Mouse (Mus musculus) kidney, postnatal 0 days (tissue): Measurements from ENCODE around the gene Olfr837. TPM values are rescaled to one million over a fixed set of nuclear protein-coding genes. Genes with fewer than 3 reads are reported as not detected.
"Not testable (repeated sequence)": the region's sequence is repeated elsewhere in the genome, so short reads cannot be mapped to it uniquely, and the experiment has no call there.

ENCODE experiments used
- ATAC-seq: fragments of 200-750 bp; cut with Nextera tagmentation; replicated peaks from 2 replicates; pipeline ENCODE4 v1.8.0; 2017; ENCODE audit warnings: low read depth, moderate number of reproducible peaks, moderate TSS enrichment, moderate library complexity; ENCODE audit not compliant: low FRiP score
- DNase-seq: peaks from one replicate; pipeline ENCODE4 v3.0.0-alpha.2; 2016; ENCODE audit warnings: low spot score
- H3K27ac ChIP-seq: fragments of 300-500 bp; sonication (generic); 2 replicates; pipeline ENCODE4 v1.5.1; 2014; ENCODE audit warnings: mild to moderate bottlenecking
- H3K27me3 ChIP-seq: fragments of 300-500 bp; sonication (generic); 2 replicates; pipeline ENCODE4 v1.6.1; 2014; ENCODE audit warnings: low read length, mixed read lengths; ENCODE audit not compliant: insufficient read depth
- H3K36me3 ChIP-seq: fragments of 300-500 bp; sonication (generic); 2 replicates; pipeline ENCODE4 v1.6.1; 2014; ENCODE audit warnings: low read length, mixed read lengths; ENCODE audit not compliant: insufficient read depth
- H3K4me1 ChIP-seq: fragments of 300-500 bp; sonication (generic); replicated peaks from 2 replicates; pipeline ENCODE4 v1.6.1; 2014; ENCODE audit warnings: antibody characterized with exemption, low read length, mixed read lengths; ENCODE audit not compliant: insufficient read depth
- H3K4me2 ChIP-seq: fragments of 300-500 bp; sonication (generic); 2 replicates; pipeline ENCODE4 v1.6.1; 2014; ENCODE audit warnings: mild to moderate bottlenecking, low read length, moderate library complexity, mixed read lengths
- H3K4me3 ChIP-seq: fragments of 300-500 bp; sonication (generic); replicated peaks from 2 replicates; pipeline ENCODE4 v1.5.1; 2014; ENCODE audit warnings: low read depth, low read length
- H3K9ac ChIP-seq: fragments of 300-500 bp; sonication (generic); 2 replicates; pipeline ENCODE4 v1.6.1; 2014; ENCODE audit warnings: low read depth, low read length
- H3K9me3 ChIP-seq: fragments of 300-500 bp; sonication (generic); replicated peaks from 2 replicates; pipeline ENCODE4 v1.6.1; 2016; ENCODE audit warnings: low read length, inconsistent platforms, mixed read lengths
- CTCF ChIP-seq: IDR thresholded peaks from 2 replicates; pipeline ENCODE4 v1.5.1; 2016; ENCODE audit warnings: antibody characterized with exemption, low read depth, mild to moderate bottlenecking, moderate library complexity
- WGBS: fragments of 180-500 bp; shearing (Covaris S2); extraction: QIAGEN DNeasy Blood & Tissue Kit; methylation state at CpG from one replicate; pipeline ENCODE4 v1.1.7; 2014; 5-methylcytosine and 5-hydroxymethylcytosine counted together
- polyA plus RNA-seq: library from polyadenylated mRNA; unstranded; fragments of >200 nt; fragmentation: Nextera tagmentation; extraction: Ambion mirVana; gene quantifications from 2 replicates; pipeline ENCODE4 v1.2.1, GENCODE M21; 2015

Gene Olfr837
- polyA plus RNA-seq, result not detected in 2 replicates

- H3K27me3 ChIP-seq, result no peaks in the 10 kb centered on the region
- no peaks in the 10 kb centered on the region for H3K9me3 ChIP-seq
- no peak for DNase-seq
- no peak within 1 kb of the TSS for H3K9ac ChIP-seq
- H3K27ac ChIP-seq, result no peak within 1 kb of the TSS
- H3K4me2 ChIP-seq, result no peak within 1 kb of the TSS
- 83% methylated on average over 1 of the region's 1 CpGs for WGBS
- ATAC-seq, result no peak
- no peaks in the 10 kb centered on the region for H3K36me3 ChIP-seq
- no peaks in the 10 kb centered on the region for H3K4me1 ChIP-seq
- TF ChIP-seq CTCF, result no peak
- H3K4me3 ChIP-seq, result no peak within 1 kb of the TSS
Observed at GRCm38 (mm10) chr9:19136017-19136416, at the start of gene Olfr837. Olfr837 (plus strand) TSS chr9:19136317.

- not testable (repeated sequence) for ATAC-seq, DNase-seq, H3K4me1 ChIP-seq, H3K27ac ChIP-seq, H3K36me3 ChIP-seq, H3K9me3 ChIP-seq, H3K4me2 ChIP-seq, H3K9ac ChIP-seq, H3K4me3 ChIP-seq, H3K27me3 ChIP-seq
- 61% methylated on average over 6 of the region's 6 CpGs for WGBS
Observed at GRCm38 (mm10) chr9:19092889-19093753, 43.0 kb upstream of the Olfr837 start.

GRCm38 (mm10) chr9:19097286-19097685, 38.8 kb upstream of the Olfr837 start:
- WGBS, result 89% methylated on average over 4 of the region's 4 CpGs
- no peak for DNase-seq
- Histone ChIP-seq H3K27ac (no peak overlapping the region), H3K4me2 (no peak overlapping the region), H3K9ac (no peak overlapping the region), H3K27me3 (no peaks in the 10 kb centered on the region), H3K36me3 (no peaks in the 10 kb centered on the region), H3K9me3 (no peaks in the 10 kb centered on the region), H3K4me1 (no peaks in the 10 kb centered on the region), H3K4me3 (no peak overlapping the region)
- ATAC-seq, result no peak
- no peak for TF ChIP-seq CTCF

- no peaks in the 10 kb centered on the region for H3K36me3 ChIP-seq
- TF ChIP-seq CTCF, result no peak
- H3K4me3 ChIP-seq, result no peak within 1 kb of the TSS
- ATAC-seq (no peak), DNase-seq (no peak)
- no peak within 1 kb of the TSS for H3K27ac ChIP-seq
- H3K27me3 ChIP-seq, result no peaks in the 10 kb centered on the region
- no peaks in the 10 kb centered on the region for H3K4me1 ChIP-seq
- no peaks in the 10 kb centered on the region for H3K9me3 ChIP-seq
- no peak within 1 kb of the TSS for H3K4me2 ChIP-seq
- no peak within 1 kb of the TSS for H3K9ac ChIP-seq
Observed at GRCm38 (mm10) chr9:19120082-19120481, 16.0 kb upstream of the Olfr837 start, which contains the start of gene Olfr836. Olfr836 (plus strand) TSS chr9:19120382.

GRCm38 (mm10) chr9:19177212-19177611, 41.1 kb downstream of the Olfr837 start, which contains the start of gene Olfr839-ps1:
Olfr839-ps1 (minus strand) TSS chr9:19177312.
- TF ChIP-seq CTCF, result no peak
- Histone ChIP-seq H3K9ac (no peak within 1 kb of the TSS), H3K27me3 (no peaks in the 10 kb centered on the region)

More at GRCm38 (mm10) chr9:19177212-19177611, 41.1 kb downstream of the Olfr837 start, which contains the start of gene Olfr839-ps1:
- H3K4me2 ChIP-seq, result no peak within 1 kb of the TSS
- H3K27ac ChIP-seq, result no peak within 1 kb of the TSS
- ATAC-seq, result no peak
- 73% methylated on average over 1 of the region's 1 CpGs for WGBS
- no peaks in the 10 kb centered on the region for H3K4me1 ChIP-seq
- H3K9me3 ChIP-seq, result no peaks in the 10 kb centered on the region
- no peak for DNase-seq
- H3K4me3 ChIP-seq, result no peak within 1 kb of the TSS
- no peaks in the 10 kb centered on the region for H3K36me3 ChIP-seq

Other genes with a start within 250 kb of the Olfr837 start
- gene Olfr832, start 199.2 kb upstream of the Olfr837 start, polyA plus RNA-seq, result 0.04 TPM in 1 of 2 replicates, not detected in the other
- not detected in 2 replicates for gene Olfr834, start 148.3 kb upstream of the Olfr837 start, polyA plus RNA-seq
- not detected in 2 replicates for gene Olfr835, start 103.6 kb upstream of the Olfr837 start, polyA plus RNA-seq
- not detected in 2 replicates for gene Olfr836, start 15.9 kb upstream of the Olfr837 start, polyA plus RNA-seq
- not detected in 2 replicates for gene Olfr839-ps1, start 41.0 kb downstream of the Olfr837 start, polyA plus RNA-seq
- gene Olfr843, start 115.7 kb downstream of the Olfr837 start, polyA plus RNA-seq, result not detected in 2 replicates
- gene Olfr844, start 180.0 kb downstream of the Olfr837 start, polyA plus RNA-seq, result not detected in 2 replicates
- not detected in 2 replicates for gene Olfr845, start 200.1 kb downstream of the Olfr837 start, polyA plus RNA-seq
- gene Olfr846, start 227.7 kb downstream of the Olfr837 start, polyA plus RNA-seq, result not detected in 2 replicates
- gene Olfr847, start 242.4 kb downstream of the Olfr837 start, polyA plus RNA-seq, result not detected in 2 replicates